Mouse (Mus musculus) cerebellum, adult 2 months (tissue): ENCODE measurements around the gene Myf6.

Experiments
- CTCF ChIP-seq: fragments of 200-500 bp; IDR thresholded peaks from 2 replicates; pipeline ENCODE4 v1.5.1; 2011; ENCODE audit warnings: low read depth, mild to moderate bottlenecking, control low read depth, low read length, moderate library complexity, borderline replicate concordance; ENCODE audit not compliant: insufficient read depth
- POLR2A ChIP-seq: fragments of 200-500 bp; IDR thresholded peaks from 2 replicates; pipeline ENCODE4 v1.6.1; 2011; ENCODE audit warnings: low read length, control low read depth, borderline replicate concordance; ENCODE audit not compliant: insufficient read depth

GRCm38 (mm10) chr10:107471712-107472111 is 22.8 kb downstream of the Myf6 start:
- TF ChIP-seq CTCF (no peak), POLR2A (no peak)
